Mouse (Mus musculus) mature B cell (primary cell): ENCODE data around the gene Ldb1.

Experiments used
- in situ Hi-C: fragments of 300-500 bp; cut with MboI; formaldehyde crosslinking; loops from 2 replicates; pipeline ENCODE4 v1.14.3; 2019

Ldb1 gene

GRCm38 (mm10) chr19:46044271-46044992 is 582 bp downstream of the Ldb1 start, which contains the start of gene Pprc1:
Gene Pprc1, plus strand, starts transcription at chr19:46044886.
- in situ Hi-C loops: no loop called here

- in situ Hi-C loops: no loop called here
Measured at GRCm38 (mm10) chr19:46043380-46043779, 1.6 kb downstream of the Ldb1 start.

GRCm38 (mm10) chr19:46042476-46043011 is 2.5 kb downstream of the Ldb1 start:
- in situ Hi-C loops: no loop called here

- in situ Hi-C loops: no loop called here
Measured at GRCm38 (mm10) chr19:46041933-46042475, 3.0 kb downstream of the Ldb1 start.

- in situ Hi-C loops: no loop called here
Measured at GRCm38 (mm10) chr19:46041299-46041932, 3.6 kb downstream of the Ldb1 start.

- in situ Hi-C loops: no loop called here
Measured at GRCm38 (mm10) chr19:46040149-46040902, 4.7 kb downstream of the Ldb1 start.

- in situ Hi-C loops: no loop called here
Measured at GRCm38 (mm10) chr19:46039478-46039877, 5.5 kb downstream of the Ldb1 start.

GRCm38 (mm10) chr19:46038851-46039260 is 6.2 kb downstream of the Ldb1 start:
- in situ Hi-C loops: no loop called here

GRCm38 (mm10) chr19:46037925-46038850 is 6.8 kb downstream of the Ldb1 start:
- in situ Hi-C loops: no loop called here

GRCm38 (mm10) chr19:46037243-46037924 is 7.6 kb downstream of the Ldb1 start:
- in situ Hi-C loops: no loop called here

GRCm38 (mm10) chr19:46036477-46037242 is 8.4 kb downstream of the Ldb1 start:
- in situ Hi-C loops: no loop called here

- in situ Hi-C loops: no loop called here
Measured at GRCm38 (mm10) chr19:46035971-46036370, 9.0 kb downstream of the Ldb1 start.

- in situ Hi-C loops: no loop called here
Measured at GRCm38 (mm10) chr19:46033911-46034310, 11.1 kb downstream of the Ldb1 start.

- in situ Hi-C loops: no loop called here
Measured at GRCm38 (mm10) chr19:46032731-46033510, 12.1 kb downstream of the Ldb1 start.

GRCm38 (mm10) chr19:46031689-46032432 is 13.2 kb downstream of the Ldb1 start:
- in situ Hi-C loops: no loop called here

GRCm38 (mm10) chr19:46030196-46030983 is 14.6 kb downstream of the Ldb1 start:
- in situ Hi-C loops: no loop called here

GRCm38 (mm10) chr19:46029652-46030051 is 15.4 kb downstream of the Ldb1 start:
- in situ Hi-C loops: no loop called here
